Mouse (Mus musculus) embryonic fibroblast, embryonic 13.5 days (primary cell): ENCODE data around the gene Tns2. TPM values are rescaled to one million over a fixed set of nuclear protein-coding genes. Genes with fewer than 3 reads are reported as not detected.

Source experiments
- H3K27ac ChIP-seq: 2 replicates; pipeline ENCODE4 v1.5.1; 2012; ENCODE audit warnings: low read length, control low read depth, inconsistent platforms; ENCODE audit not compliant: insufficient read depth
- H3K4me1 ChIP-seq: 2 replicates; pipeline ENCODE4 v1.6.1; 2011; ENCODE audit warnings: low read length; ENCODE audit not compliant: control insufficient read depth, insufficient read depth
- H3K4me3 ChIP-seq: 2 replicates; pipeline ENCODE4 v1.5.1; 2011; ENCODE audit warnings: mild to moderate bottlenecking, control low read depth, low read length; ENCODE audit not compliant: insufficient read depth
- CTCF ChIP-seq: IDR thresholded peaks from 2 replicates; pipeline ENCODE4 v1.5.1; 2011; ENCODE audit warnings: mild to moderate bottlenecking, control low read depth, low read length, moderate library complexity, borderline replicate concordance; ENCODE audit not compliant: insufficient read depth
- POLR2A ChIP-seq: IDR thresholded peaks from 2 replicates; pipeline ENCODE4 v1.6.1; 2011; ENCODE audit warnings: low read depth, mild to moderate bottlenecking, control low read depth, low read length, moderate library complexity
- polyA plus RNA-seq: library from polyadenylated mRNA; stranded (reverse); fragments of >200 nt; gene quantifications from 2 replicates; pipeline ENCODE4 v1.2.4, GENCODE M21; 2011; ENCODE audit warnings: low read depth; ENCODE audit not compliant: missing spikeins, insufficient read length

Tns2 gene
- polyA plus RNA-seq, 1 experiment: 71.1 TPM

- Histone ChIP-seq H3K4me3 (no peak overlapping the region), H3K27ac (no peak overlapping the region), H3K4me1 (peaks cover 8% of the 10 kb centered on the region)
- TF ChIP-seq POLR2A (no peak), CTCF (peak; percentile 28; the same call in 1 of the 2 replicates)
These were observed 7.7 kb downstream of the Tns2 start for GRCm38 (mm10) chr15:102107689-102108573.

DNA sequence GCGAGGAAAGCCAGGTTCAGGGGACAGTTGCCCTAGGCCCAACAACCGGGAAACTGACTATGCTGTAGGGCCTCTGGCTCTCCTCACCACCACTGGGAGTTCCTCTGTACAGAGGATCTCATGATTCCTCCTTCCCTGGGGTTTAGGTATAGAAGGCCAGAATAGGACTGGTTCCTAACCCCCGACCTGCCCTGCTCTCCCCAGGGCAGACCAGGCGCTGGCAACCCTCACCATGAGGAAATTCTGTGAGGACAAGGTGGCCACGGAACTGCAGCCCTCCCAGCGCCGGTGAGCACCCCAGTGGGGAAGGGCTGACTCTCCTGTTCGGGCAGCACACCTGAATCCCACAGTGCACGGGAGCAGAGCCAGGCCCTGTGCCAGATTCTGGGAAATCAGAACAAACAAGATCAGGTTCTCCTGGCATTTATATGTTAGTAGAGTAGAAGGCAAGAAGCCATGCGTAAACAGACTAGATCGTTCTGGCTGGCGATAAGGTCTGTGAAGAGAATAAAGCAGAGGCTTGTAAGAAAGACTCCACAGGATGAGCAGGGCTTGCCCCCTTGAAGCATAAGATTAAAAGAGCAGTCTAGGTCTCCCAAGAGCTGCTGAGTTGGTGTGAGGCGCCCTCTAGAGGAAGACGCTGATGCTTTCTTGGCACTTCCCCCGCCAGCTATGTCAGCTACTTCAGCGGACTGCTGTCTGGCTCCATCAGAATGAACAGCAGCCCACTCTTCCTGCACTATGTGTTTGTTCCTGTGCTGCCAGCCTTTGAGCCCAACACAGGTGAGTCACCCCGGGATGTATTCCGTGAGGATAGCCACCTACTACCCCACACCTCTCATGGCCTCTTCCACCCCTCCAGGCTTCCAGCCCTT lies 8.7 kb downstream of the Tns2 start:
- TF ChIP-seq POLR2A: no peak
- TF ChIP-seq CTCF: peak; percentile 66; the same call in 1 of the 2 replicates
- no peak overlapping the region for H3K4me3 ChIP-seq
- H3K4me1 ChIP-seq: peaks cover 8% of the 10 kb centered on the region
- no peak overlapping the region for H3K27ac ChIP-seq

GRCm38 (mm10) chr15:102110271-102110670 lies 10.1 kb downstream of the Tns2 start:
- H3K4me3 ChIP-seq: no peak overlapping the region
- no peak for TF ChIP-seq CTCF
- no peak for TF ChIP-seq POLR2A
- no peak overlapping the region for H3K27ac ChIP-seq
- H3K4me1 ChIP-seq: peaks cover 6% of the 10 kb centered on the region

DNA sequence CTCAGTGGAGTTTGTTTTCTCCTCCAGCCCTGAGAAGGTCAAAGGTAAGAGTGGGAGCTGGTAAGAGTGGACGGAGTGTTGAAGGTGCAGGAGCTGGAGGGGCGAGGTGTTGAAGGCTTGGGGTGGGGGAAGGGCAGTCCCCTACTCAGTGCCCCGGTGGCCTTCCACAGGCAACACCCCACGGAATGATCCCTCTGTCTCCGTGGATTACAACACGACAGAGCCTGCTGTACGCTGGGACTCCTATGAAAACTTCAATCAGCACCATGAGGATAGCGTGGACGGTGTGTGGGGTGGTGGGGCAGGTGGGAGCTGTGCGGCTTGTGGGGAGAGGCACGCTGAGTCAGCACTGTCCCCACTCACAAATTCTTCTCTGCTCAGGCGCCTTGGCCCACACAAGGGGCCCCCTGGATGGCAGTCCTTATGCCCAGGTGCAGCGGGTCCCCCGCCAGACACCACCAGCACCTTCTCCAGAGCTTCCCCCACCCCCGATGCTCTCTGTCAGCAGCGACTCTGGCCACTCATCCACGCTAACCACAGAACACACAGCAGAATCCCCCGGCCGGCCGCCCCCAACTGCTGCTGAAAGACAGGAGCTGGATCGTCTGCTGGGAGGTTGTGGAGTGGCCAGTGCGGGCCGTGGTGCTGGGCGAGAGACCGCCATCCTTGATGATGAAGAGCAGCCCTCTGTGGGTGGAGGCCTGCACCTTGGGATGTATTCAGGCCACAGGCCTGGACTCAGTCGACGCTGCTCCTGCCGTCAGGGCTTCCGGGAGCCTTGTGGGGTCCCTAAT lies 10.7 kb downstream of the Tns2 start:
- Histone ChIP-seq H3K4me3 (no peak overlapping the region), H3K27ac (no peak overlapping the region), H3K4me1 (peaks cover 2% of the 10 kb centered on the region; the same call in 1 of the 2 replicates)
- TF ChIP-seq CTCF (no peak), POLR2A (no peak)

GRCm38 (mm10) chr15:102111495-102111829 lies 11.2 kb downstream of the Tns2 start:
- no peak for TF ChIP-seq CTCF
- TF ChIP-seq POLR2A: no peak
- Histone ChIP-seq H3K4me1 (no peaks in the 10 kb centered on the region), H3K27ac (no peak overlapping the region), H3K4me3 (no peak overlapping the region)

GRCm38 (mm10) chr15:102112181-102112580 lies 12.0 kb downstream of the Tns2 start:
- H3K27ac ChIP-seq: no peak overlapping the region
- no peak overlapping the region for H3K4me3 ChIP-seq
- no peaks in the 10 kb centered on the region for H3K4me1 ChIP-seq
- TF ChIP-seq POLR2A: no peak

DNA sequence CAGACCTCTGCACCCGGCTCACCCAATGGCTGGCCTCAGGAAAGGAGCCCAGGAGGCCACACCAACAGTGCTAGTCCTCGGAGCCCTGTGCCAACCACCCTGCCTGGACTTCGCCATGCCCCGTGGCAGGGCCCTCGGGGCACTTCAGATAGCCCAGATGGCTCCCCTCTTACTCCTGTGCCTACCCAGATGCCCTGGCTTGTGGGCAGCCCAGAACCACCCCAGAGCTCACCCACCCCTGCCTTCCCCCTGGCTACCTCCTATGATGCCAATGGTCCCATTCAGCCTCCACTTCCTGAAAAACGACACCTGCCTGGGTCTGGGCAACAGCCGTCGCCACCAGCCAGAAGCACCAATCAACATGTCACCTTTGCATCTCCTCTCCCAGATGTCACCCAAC lies 12.6 kb downstream of the Tns2 start:
- H3K27ac ChIP-seq: no peak overlapping the region
- H3K4me3 ChIP-seq: no peak overlapping the region
- H3K4me1 ChIP-seq: no peaks in the 10 kb centered on the region
- TF ChIP-seq CTCF (no peak), POLR2A (no peak)

DNA sequence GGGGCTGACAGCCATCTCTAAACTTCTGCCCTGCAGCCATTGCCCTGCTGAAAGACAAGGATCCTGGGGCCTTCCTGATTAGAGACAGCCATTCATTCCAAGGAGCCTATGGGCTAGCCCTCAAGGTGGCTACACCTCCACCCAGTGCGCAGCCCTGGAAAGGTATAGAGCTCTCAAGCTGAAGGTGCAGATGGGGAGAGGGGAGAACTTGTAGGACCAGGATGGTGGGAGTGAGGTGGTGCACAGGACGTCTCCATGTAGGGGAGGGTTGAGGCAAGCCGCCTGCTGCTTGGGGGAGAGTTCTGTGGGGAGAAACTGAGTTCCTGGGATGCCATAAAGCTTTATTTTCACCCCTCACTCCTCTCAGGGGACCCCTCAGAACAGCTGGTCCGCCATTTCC lies 13.5 kb downstream of the Tns2 start:
- Histone ChIP-seq H3K4me1 (no peaks in the 10 kb centered on the region), H3K27ac (no peak overlapping the region), H3K4me3 (no peak overlapping the region)
- TF ChIP-seq CTCF: no peak
- TF ChIP-seq POLR2A: no peak

- Histone ChIP-seq H3K4me1 (no peaks in the 10 kb centered on the region), H3K4me3 (no peak overlapping the region), H3K27ac (no peak overlapping the region)
- TF ChIP-seq POLR2A (0 out of 2 replicates have a peak, but pooled peaks have one; percentile 20), CTCF (no peak)
These were observed 14.5 kb downstream of the Tns2 start for GRCm38 (mm10) chr15:102114651-102115260.
